Mouse (Mus musculus) embryo, embryonic 10 days (tissue): ENCODE results near the gene Aqp6.

ENCODE experiments used
- DNase-seq: peaks from one replicate; pipeline ENCODE4 v3.0.0-alpha.2; 2015; ENCODE audit warnings: low spot score

Gene Aqp6

DNA sequence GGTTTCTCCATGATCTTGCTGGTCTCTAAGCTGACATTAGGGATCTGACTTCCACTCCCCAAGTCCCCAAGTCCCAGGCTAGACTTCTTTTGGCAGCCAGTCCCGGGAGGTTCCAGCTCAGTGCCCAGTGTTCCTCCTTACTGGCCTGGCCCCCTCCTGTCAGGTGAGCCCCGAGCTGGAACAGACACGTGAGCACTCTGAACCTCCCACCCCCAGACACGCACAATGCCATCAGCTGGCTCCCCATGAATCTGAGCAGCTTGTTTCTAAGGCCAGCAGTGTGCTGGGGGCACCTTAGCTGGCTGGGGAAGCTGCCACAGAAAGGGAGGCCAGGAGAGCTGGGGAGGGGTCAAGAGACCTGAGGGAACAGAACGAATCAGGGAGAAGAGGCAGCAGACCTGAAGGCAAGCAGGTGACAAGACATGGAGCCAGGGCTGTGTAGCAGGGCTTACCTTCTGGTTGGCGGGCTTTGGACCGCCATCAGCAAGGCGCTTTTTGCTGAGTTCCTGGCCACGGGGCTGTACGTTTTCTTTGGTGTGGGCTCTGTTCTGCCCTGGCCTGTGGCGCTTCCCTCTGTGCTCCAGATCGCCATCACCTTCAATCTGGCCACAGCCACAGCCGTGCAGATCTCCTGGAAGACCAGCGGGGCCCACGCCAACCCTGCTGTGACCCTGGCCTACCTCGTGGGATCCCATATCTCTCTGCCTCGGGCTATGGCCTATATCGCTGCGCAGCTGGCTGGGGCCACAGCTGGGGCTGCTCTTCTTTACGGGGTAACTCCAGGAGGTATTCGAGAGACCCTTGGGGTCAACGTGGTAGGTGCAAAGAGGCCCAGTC lies at the start of gene Aqp6:
TSS of gene Aqp6 (plus strand) at position 415 of the 837 bp plus-strand sequence.
- no peak for DNase-seq

DNA sequence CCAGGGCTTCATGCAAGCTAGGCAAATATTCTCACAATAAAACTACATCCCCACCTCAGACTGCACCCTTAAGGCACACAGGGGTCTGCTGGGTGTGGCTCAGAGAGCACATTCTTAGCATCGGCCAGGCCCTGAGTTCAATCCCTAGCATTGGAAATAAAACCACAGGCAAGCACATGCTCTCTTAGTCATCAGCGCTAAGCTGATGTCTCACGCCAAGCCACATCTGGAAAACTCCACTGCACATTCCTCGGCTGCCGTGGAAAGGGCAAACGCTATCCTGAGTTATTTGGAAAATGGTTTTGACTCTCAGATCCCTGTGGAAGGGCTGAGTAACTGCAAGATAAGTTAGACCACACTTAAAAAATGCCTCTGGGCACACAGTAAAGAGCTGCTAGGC lies 47.4 kb upstream of the Aqp6 start:
- DNase-seq, result no peak

DNA sequence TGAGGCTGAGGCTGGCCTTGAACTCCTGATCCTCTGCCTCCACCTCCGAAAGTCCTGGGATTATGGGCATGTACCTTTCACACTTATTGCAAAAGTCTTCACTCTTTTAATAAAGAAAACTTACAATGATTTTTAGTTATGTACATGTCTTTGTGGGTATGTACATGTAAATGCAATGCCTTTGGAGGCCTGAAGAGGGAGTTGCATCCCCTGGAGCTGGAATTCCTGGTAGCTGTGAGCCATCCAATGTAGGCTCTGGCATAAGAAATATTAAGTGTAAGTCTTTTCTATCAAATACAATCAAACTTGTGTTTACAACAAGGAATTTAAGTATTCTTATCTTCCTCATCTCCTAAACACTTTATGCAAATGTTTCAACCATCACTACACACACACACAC lies 42.3 kb upstream of the Aqp6 start:
- DNase-seq, result no peak

DNA sequence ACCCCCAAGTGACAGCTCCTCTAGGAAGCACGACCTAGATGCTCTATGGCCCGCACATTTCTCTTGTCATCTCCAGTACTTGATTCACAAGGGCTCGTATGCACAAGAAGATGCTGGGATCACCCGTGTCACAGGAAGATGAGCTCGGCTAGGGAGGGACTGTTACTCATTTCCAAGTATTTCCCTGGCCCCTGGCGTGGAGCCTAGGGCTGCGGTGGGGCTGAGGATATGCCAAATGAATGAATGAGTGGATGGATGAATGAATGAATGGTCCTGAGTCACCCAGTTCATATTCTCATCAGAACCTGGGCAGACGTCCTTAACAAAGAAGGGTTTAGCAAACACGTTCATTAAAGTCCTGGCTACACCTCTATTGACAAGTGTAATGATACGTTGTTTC lies 41.0 kb upstream of the Aqp6 start:
- no peak for DNase-seq

DNA sequence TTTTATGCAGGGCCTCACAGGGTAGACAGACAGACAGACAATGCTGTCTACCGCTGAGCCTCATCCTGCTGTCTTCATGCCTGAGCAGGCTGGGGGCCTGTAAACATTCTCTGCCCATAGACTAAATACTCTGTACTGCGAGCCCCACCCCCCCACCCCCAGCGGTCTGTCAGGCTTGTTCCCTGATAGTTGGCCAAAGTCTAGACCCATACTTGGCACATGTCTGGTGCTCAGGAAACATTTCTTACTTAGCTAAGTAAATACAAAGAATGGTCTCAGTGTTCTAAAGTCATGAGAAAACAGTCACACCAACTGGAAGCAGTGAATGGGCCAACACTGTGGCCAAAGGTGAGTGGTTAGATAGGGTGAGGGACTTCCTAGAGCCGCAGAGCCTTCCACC lies 33.8 kb upstream of the Aqp6 start:
- DNase-seq, result no peak

DNA sequence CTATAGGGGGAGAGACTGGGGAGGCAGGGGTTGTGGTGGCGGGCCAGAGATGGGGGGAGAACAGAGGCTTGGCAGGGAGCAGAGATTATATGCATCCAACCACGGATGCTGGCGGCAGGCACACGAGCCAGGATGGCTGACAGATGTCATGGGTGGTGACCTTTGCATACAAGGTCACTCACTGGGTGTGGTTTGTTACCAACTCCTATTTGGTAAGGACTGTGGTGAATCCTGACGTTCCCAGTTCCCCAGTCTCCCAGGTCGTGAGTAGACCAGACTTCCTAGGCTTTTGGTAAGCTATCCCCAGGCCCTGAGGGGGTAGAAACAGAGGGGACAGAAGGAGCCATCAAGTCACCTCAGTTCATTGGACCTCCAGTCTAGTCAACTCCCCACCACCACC lies 32.5 kb upstream of the Aqp6 start:
- DNase-seq, result no peak

DNA sequence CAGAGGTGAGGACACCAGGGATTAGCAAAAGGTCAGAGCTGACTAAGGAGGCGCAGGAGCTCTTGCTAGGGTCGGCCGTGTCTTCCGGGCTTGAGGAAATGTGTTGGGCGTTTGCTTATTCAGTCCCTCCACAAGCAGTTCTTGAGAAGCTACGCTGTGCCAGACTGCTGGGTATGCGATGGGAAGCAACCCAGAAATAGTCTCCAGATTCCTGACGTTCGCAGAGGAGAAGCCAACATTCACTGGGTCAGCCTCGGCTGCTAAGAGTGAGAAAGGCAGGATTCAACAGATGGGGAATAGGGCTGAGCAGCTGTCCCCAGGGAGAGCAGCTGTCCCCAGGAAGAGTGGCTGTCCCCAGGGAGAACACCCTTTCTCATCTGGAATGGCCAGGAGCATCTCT lies 32.1 kb upstream of the Aqp6 start:
- DNase-seq, result no peak

DNA sequence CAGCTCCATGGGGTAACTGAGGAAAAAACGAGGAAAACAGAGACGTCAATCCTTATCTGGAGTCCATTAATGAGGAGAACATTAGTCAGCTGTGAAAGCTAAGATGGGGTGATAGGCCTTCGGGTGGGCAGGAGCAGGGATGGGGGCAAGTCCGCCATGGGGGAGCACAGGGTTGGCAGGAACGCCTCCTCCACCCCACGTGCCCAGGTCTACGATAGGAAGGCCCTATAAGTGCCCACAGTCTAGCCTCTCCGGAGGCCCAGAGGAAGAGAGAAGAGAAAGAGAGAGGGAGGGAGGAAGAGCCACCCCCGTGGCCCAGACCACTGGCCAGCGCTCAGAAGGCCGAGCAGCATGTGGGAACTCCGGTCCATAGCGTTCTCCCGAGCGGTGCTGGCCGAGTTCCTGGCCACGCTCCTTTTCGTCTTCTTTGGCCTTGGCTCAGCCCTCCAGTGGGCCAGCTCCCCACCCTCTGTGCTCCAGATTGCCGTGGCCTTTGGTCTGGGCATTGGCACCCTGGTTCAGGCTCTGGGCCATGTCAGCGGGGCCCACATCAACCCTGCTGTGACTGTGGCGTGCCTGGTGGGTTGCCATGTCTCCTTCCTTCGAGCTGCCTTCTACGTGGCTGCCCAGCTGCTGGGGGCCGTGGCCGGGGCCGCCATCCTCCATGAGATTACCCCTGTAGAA lies 22.3 kb upstream of the Aqp6 start, which contains the start of gene Aqp2:
TSS of gene Aqp2 (plus strand) at position 254 of the 684 bp plus-strand sequence.
- no peak for DNase-seq

DNA sequence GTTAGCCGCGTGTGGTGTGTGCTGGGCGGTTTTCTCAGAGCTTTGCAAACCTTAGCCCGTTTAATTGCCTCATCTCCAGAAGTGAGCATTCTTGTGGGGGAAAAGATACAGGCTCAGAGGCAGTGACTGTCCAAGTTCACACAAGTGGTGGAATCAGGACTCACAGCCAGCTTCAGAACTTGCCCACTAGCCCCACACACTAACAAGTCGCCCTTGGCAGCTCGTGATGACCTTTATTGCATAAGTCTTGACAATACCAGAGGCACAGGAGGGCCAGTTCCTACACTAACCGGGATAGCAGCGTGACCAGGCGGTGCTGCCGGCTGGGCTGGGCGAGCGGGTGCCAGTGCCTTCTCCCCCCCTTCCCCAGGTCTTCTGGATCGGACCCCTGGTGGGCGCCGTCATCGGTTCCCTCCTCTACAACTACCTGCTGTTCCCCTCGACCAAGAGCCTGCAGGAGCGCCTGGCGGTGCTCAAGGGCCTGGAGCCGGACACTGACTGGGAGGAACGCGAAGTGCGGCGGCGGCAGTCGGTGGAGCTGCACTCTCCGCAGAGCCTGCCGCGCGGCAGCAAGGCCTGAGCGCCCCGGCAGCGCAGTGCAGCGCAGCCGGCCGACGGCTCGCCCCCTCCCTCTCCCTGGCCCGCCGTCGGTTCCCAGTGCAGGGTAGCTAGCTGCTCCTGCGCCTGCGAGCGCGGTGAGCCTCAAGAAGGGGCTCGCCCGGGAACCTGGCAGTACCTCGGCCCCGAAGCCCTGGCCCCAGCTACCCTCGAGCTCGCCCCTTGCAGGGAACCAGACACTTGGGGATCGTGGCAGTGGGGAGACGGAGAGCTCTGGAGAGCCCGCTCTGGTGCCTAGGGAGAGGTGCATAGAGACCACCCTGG lies 17.5 kb upstream of the Aqp6 start:
- peak; percentile 72 for DNase-seq

DNA sequence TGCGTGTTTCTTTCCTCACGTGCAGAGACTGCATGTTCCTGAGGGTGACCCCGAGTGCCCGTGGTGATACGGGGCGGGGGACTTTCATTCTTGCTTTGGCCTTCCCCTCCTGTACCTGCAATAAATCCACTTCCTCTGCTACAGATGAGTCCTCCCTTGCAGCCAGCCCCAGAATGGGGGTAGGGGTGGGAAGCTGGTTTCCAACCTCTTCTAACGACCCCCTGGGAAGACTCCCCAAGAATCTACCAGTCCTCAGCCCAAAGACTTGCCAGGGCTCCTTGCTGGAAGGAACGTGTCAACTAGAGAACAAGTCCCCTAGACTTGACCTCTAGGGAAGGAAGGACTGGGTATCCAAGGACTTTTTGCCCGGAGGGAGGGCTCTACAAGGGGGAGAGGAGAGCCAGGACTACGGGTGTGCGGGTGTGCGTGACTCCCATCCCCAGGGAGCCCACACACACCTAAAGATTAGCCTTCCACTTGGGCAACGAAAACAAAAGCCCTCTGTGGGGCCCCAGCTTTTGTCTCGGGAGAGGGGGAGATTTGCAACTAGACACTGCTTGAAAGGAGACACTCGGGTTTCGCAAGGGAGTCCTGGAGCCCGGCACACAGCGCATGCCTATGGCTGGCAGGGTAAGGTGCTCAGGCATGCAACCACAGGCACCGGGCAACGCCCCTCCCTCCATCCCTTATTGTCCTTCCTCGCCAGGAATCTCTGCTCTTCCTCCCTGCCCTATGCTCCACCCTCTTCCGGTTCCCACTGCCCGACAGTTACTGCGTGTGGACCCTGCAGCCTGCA lies 16.6 kb upstream of the Aqp6 start:
- peak; percentile 52 for DNase-seq

DNA sequence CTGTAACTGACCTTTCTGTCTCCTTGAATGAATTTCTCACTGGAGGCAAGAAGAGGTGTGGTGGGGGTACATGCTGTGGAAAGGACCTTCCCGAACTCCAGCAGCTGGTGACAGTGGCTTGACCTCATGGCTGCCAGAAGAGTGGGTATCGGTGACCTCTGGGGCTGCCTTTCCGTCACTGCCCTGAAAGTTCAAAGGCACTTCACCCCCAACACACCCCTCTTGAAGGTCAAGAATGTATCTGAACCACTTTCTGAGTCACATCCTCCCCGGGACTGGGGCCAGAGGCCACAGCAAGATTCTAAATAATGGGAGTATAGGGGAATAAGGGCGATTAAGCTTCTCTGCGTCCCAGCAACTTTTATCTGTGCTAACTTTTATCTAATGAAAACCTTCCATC lies 15.5 kb upstream of the Aqp6 start:
- no peak for DNase-seq

DNA sequence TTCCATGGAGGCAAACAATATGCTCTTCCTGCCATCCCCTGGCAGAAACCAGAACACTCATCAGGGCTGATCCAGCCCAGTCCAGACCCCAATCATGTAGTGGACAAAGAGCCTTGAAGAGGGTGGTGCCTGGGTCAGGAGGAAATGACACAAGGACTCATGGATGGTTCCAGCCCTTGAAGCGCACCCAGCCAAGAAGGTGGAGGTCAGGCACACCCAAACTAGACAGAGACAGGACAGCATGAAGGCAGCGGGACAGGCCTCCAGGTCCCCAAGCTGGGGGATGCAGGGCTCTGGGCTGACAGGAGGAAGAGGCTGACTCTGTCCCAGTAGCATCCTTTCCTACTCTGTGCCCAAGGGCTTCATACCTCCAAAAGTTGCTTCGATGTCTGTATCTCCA lies 14.7 kb upstream of the Aqp6 start:
- no peak for DNase-seq

DNA sequence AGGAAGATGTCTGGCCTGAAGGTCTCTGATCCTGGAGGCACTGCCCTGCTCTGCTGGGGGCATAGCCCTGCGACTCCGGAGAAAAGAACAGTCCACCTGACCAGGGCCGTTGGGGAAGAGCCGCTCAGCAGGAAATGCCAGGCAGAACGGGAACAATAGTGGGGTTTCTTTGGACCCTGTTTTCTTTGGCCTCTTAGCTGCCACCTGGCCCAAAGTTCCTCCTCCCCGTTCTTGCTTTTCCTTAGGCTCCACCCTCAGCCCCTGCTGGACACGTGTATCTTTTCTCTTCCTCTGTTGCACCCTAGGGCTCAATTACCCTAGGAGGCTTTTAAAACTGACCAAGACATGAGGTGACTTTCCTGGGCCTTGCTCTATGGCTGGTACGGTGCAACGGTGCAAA lies 12.0 kb upstream of the Aqp6 start:
- DNase-seq, result no peak

DNA sequence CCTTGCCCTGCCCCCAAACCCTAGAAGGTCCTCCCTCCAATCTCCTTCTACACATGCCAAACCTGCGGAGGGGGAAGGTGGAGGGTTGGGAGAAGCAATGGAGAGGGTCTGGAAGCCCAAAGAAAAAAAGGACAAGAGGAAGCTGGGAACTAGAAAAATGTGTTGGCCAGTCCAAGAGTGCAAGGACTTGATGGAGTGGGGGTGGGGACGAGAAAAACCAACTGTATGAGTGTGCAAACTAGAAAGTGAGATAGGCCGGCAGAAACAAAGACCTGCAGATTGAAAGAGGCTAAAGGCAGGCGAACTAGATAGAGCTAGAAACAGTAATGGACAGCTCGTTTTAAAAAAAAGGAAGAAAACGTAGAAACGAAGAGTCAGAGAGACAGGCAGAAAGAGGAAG lies 11.5 kb upstream of the Aqp6 start:
- DNase-seq, result no peak

DNA sequence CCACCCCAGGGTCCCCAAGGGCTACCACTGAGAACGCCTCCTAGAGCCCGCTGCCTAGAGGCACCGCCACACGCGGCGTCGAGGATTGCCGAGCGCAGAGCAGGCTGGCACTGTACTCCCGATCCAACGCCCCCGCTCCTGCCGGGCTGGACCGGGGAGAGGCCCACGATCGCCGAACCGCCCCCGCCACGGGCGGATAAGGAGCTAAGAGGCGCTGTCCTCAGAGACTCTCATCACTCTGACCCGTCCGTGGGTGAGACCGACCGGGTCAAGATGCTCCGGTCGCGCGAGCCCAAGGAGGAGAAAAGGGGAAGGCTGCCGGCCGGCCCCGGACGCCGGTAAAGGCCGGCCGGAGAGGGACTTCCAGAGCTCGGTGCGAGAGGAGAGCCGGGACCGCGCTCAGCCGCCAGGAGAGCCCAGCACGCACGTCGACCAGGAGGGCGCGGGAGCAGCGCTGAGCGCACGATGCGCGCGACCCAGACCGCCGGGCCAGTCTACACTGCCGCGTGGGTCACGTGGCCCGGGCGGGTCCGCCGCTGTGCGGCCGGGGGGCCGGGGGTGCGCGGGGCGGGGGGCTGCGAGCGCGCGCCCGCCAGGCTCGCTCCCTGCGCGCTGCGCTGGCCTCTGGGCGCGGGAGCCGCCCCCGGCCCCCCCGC lies 10.6 kb upstream of the Aqp6 start, which contains the start of gene Aqp5:
TSS of gene Aqp5 (plus strand) at position 354 of the 656 bp plus-strand sequence.
- peak; percentile 54 for DNase-seq

DNA sequence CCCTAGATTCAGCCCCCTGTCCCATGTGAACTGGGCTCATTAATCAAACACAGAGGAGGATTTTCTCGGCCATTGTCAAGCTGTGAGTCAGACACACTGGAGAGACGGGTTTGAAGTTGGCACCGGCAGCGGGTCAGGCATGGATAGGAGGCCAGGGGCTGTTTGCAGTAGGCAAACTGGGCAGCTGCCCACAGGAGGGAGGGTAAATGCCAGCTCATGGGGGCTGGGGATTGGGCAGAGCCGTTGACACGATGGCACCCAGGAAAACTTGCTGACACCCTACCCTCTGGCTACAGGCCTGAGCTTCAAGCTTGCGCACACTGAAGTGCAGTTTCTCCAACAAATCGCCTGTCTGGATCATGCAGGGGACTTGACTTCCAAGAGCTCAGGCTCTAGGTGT lies 9.0 kb upstream of the Aqp6 start:
- no peak for DNase-seq

DNA sequence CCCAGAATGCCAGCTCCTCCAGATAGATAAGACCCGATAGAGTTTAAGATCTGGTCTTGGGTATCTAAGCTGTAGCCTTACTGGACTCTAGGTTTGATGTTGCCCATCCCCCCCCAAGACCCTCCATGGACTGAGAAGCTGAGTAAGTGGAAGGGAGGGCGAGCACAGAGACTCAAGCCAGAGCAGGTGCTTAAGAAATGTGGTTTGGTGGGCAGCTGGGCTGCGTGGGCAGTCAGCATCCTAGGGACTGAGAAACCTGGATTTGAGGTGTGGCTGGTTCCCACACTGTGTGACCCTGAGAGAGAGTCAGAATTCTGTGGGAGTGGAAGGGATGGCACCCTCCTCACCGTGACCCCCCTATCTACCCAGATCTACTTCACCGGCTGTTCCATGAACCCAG lies 8.3 kb upstream of the Aqp6 start:
- no peak for DNase-seq

DNA sequence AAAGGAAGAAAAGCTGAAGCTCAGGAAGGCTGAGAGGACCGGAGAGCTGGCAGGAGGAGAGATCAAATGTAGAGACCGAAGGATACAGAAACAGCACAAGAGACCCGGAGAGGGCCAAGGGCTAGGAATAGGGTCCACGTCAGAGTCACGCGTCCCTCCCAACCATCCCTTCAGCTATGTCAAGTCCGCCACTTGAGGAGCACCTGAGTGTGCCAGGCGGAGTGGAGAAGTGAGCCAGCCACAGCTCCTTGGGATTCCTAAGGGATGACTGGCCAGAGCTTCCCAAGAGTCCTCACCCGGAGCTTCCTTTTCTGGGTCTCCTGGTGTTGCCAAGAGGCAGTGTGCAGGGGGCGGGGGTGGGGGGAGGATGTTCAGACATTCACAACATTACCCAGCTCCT lies 6.2 kb upstream of the Aqp6 start:
- DNase-seq, result no peak

DNA sequence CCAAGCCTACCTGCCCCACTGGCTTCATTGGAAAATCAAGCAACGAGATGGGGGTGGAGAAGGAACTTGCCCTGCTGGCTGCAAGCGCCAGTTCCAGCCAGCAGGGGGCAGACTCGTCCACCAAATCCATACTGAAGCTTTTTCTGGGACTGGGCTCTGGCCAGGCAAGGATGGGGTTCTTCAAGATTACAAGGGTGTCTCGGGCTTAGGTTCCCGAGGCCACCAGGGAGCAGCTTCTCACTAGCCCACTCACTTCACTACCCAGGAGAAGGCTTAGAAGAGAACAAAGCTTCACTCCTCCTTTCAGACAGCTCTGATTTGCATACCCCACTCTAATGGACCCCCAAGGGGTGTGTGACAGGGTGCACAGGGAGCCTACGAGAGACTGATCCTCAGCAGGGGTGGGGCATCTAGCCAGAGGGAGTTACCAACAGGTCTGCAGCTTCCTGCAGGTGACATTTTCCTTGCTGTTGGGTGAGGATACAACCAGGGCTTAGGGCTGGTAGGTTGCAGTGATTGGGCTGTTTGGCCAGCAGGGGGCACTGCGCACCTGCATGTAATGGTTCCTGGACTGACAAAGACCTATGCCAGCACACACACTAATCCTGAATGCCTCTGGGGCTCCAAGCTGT lies 5.0 kb upstream of the Aqp6 start:
- DNase-seq, result peak; percentile 94

DNA sequence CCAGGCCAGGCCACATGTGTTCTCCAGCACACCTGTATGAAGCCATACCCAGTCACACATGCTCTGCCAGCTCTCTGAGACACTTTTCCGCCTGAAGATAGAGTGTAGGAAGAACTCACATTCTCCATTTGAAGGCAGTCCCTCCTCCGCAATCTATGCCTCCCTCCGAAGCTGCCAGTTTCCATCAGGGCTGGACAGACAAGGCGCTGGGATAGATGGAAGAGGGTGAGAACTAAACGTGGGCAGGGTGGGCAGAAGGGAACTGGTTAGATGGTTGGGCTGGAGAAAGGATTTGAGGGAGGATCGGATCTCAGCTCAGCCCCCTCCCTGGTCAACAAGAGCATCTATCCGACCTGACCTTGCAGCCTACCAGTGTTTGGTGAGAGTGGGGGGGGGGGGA lies 4.4 kb upstream of the Aqp6 start:
- DNase-seq, result no peak

DNA sequence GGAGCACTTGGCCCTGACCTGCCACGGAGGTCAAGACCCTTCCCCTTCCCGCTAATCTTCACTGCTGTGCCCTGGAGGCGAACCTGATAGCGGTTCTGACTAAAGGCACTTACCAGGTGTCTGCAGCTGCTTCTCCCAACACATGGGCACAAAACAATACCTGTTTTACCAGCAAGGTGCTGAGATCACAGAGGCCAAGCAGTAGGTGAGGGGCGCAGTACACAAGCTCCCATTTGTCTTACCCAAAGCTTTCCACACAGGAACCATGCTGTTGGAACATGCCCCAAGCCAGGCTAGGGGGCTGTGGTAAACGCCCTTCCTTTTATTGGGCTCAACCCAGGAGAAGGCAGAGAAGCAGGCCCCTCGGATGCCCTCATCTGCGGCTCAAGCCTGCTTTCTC lies 3.6 kb upstream of the Aqp6 start:
- DNase-seq, result no peak
